Mouse (Mus musculus): Measurements from ENCODE around the gene Odf3l2.

DNA sequence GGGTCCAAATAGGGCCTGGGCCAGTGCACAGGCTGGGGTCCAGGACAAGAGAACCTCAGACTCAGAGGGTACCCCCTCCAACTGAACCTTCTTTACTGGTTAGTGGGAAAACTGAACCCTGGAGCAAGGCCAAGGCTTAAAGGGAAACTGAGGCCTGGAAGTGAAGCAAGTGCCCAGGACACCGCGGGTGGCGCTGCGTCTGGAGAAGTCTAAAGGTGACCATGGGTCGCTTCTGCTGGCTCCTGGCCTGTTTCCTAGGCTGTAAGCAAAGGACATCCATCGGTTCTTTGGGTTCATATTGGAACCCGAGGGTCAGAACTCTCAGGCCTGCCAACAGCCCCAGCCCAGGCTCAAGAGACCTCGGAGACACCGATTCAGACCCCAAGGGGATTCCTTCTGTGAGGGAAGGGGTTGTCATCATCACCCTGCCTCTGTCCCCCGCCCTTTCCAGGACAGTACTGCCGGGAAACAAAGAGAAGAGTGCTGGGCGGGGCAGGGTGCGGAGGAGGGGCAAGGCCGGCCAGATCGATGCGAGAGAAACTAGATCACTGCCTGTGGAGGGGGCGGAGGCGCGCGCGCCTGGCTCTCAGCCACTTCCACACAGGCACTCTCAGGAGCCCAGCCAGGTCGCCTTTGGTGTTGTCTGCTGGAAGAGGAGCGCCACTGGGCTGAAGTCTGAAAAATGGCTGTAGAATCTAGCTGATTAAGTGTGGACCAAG, 6.9 kb downstream of the Odf3l2 start:
- no peak for TF ChIP-seq CTCF (IDR thresholded peaks at IDR 0.05; ENCODE audit: low read depth)
- no peak for TF ChIP-seq EP300 (IDR thresholded peaks at IDR 0.05; ENCODE audit: low read depth)

All from heart, postnatal 0 days (tissue).